Mouse (Mus musculus): ENCODE results near the gene Syt17.

GRCm38 (mm10) chr7:118369705-118370104, 78.3 kb downstream of the Syt17 start:
- TF ChIP-seq CHD1 (IDR thresholded peaks at IDR 0.05; ENCODE audit: low read depth, low read length), result no peak
- no peak for TF ChIP-seq GABPA (IDR thresholded peaks at IDR 0.05; ENCODE audit: insufficient replicate concordance, low read depth, low read length)
- TF ChIP-seq EP300 (IDR thresholded peaks at IDR 0.05; ENCODE audit: low read length), result no peak
- TF ChIP-seq CTCF (conservative IDR thresholded peaks at IDR 0.05 in 1 of 2, IDR thresholded peaks at IDR 0.05 in 1 of 2; ENCODE audit: low read depth in 2 of 2, low read length in 2 of 2), result no peak
- TF ChIP-seq POLR2A (IDR thresholded peaks at IDR 0.05; ENCODE audit: low read depth, low read length), result no peak
- no peak for TF ChIP-seq HCFC1 (IDR thresholded peaks at IDR 0.05; ENCODE audit: low read depth, low read length)
- no peak for TF ChIP-seq ZC3H11A (IDR thresholded peaks at IDR 0.05; ENCODE audit: low read depth, low read length)
- no peak for TF ChIP-seq ELF1 (IDR thresholded peaks at IDR 0.05; ENCODE audit: low read depth, low read length)
- no peak for TF ChIP-seq USF2 (conservative IDR thresholded peaks at IDR 0.05; ENCODE audit: low read depth, low read length)
- no peak for TF ChIP-seq JUND (conservative IDR thresholded peaks at IDR 0.05; ENCODE audit: low read depth, low read length)
- no peak for TF ChIP-seq TCF12 (IDR thresholded peaks at IDR 0.05; ENCODE audit: low read depth, low read length)
- no peak for TF ChIP-seq BHLHE40 (IDR thresholded peaks at IDR 0.05; ENCODE audit: low read depth, low read length)
- TF ChIP-seq MAFK (IDR thresholded peaks at IDR 0.05; ENCODE audit: insufficient replicate concordance, low read length), result no peak
